Mouse (Mus musculus): ENCODE data around the gene Syp. TPM values are rescaled to one million over a fixed set of nuclear protein-coding genes. Genes with fewer than 3 reads are reported as not detected.

The Syp gene
- 2.4 and 3.2 TPM in 2 replicates for polyA plus RNA-seq (2012; rRNA removed)

DNA sequence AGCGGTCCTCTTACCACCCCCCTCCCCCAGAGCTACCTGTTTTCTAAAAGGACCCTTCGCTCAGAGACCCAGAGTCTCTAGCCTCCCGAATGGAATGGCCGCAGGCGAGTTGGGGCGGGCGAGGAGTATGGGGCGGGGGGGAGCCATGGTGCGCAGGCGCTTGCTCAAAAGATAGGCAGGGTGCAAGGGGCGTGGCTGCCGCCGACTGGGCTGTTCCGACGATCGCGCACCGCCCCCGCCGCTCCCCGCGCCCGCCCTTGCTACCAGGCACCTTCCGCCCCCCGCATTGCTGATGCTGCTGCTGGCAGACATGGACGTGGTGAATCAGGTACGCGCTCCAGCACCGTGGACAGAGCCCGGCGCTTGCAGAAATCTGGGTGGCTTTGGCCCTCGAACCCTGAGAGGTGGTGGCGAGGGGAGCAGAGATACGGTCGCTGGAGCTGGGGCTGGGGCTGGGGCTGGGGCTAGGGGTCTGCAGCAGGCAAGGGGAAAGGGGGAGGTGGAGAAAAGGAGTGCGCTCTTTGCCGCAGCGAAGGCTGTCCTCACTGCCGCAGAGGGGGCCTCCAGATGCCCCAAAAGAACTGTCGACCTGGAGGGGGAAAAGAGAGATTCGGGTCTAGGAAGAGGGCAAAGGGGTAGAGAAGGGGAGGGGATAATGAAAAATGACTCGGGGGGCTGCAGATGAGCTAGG lies at the start of gene Syp:
Gene Syp (plus strand): TSS at position 71 of the 691 bp plus-strand sequence.
- no peaks in the 10 kb centered on the region for H3K4me1 ChIP-seq (ENCODE audit: control insufficient read depth, insufficient read depth, insufficient read length)
- 30% methylated on average over 41 of the region's 42 CpGs for WGBS
- no peaks in the 10 kb centered on the region for H3K27me3 ChIP-seq (ENCODE audit: control insufficient read depth, insufficient read depth, low read length)
- no peak within 1 kb of the TSS for H3K27ac ChIP-seq (ENCODE audit: insufficient read depth, low read length)
- peak; percentile 47 to 67 for DNase-seq (ENCODE audit: low read depth in 1 of 2, low spot score in 2 of 2)
- peak within 1 kb of the TSS; percentile 42; the same call in 1 of the 2 replicates for H3K4me3 ChIP-seq (ENCODE audit: extremely low read depth, insufficient read depth, insufficient read length)
- no peak for TF ChIP-seq POLR2A (IDR thresholded peaks at IDR 0.05; ENCODE audit: low read depth, low read length)
- no peaks in the 10 kb centered on the region for H3K36me3 ChIP-seq (ENCODE audit: control insufficient read depth, insufficient read depth, low read length)

GRCm38 (mm10) chrX:7595371-7595770 lies 42.9 kb upstream of the Syp start:
- H3K36me3 ChIP-seq (ENCODE audit: control insufficient read depth, insufficient read depth, low read length) = peaks cover 13% of the 10 kb centered on the region
- no peak overlapping the region for H3K4me3 ChIP-seq (ENCODE audit: extremely low read depth, insufficient read depth, insufficient read length)
- TF ChIP-seq POLR2A (IDR thresholded peaks at IDR 0.05; ENCODE audit: low read depth, low read length) = no peak
- no peak for TF ChIP-seq CTCF (IDR thresholded peaks at IDR 0.05; ENCODE audit: extremely low read depth, insufficient read depth, insufficient read length, insufficient replicate concordance)
- 89% methylated on average over 9 of the region's 9 CpGs for WGBS
- no peak overlapping the region for H3K27ac ChIP-seq (ENCODE audit: insufficient read depth, low read length)
- no peaks in the 10 kb centered on the region for H3K4me1 ChIP-seq (ENCODE audit: control insufficient read depth, insufficient read depth, insufficient read length)
- DNase-seq (ENCODE audit: low read depth in 1 of 2, low spot score in 2 of 2) = no peak
- H3K27me3 ChIP-seq (ENCODE audit: control insufficient read depth, insufficient read depth, low read length) = no peaks in the 10 kb centered on the region

DNA sequence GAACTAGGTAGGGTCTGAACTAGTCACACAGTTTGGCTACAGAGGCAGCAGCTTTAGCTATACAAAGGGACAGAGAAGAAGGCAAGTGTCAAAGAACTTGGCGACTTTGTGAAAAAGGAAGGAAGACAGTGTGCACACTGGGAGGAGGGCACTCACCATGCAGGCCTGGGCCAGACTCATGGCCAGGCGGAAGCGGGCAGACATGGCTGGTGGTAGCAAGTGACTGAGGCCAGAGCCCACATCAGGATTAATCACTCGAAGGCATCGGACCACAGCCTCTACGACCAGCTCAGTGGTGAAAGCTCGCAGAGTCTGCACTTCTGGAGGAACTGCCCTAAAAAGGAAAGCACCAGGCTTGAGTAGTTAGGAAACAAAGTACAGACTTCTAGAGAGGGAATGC lies 34.3 kb upstream of the Syp start:
- H3K36me3 ChIP-seq (ENCODE audit: control insufficient read depth, insufficient read depth, low read length) = peaks cover 4% of the 10 kb centered on the region
- no peaks in the 10 kb centered on the region for H3K27me3 ChIP-seq (ENCODE audit: control insufficient read depth, insufficient read depth, low read length)
- TF ChIP-seq CTCF (IDR thresholded peaks at IDR 0.05; ENCODE audit: extremely low read depth, insufficient read depth, insufficient read length, insufficient replicate concordance) = no peak
- TF ChIP-seq POLR2A (IDR thresholded peaks at IDR 0.05; ENCODE audit: low read depth, low read length) = no peak
- WGBS = 59% methylated on average over 7 of the region's 7 CpGs
- DNase-seq (ENCODE audit: low read depth in 1 of 2, low spot score in 2 of 2) = no peak
- no peaks in the 10 kb centered on the region; the same call in 1 of the 2 replicates for H3K4me1 ChIP-seq (ENCODE audit: control insufficient read depth, insufficient read depth, insufficient read length)
- no peak overlapping the region for H3K4me3 ChIP-seq (ENCODE audit: extremely low read depth, insufficient read depth, insufficient read length)
- no peak overlapping the region for H3K27ac ChIP-seq (ENCODE audit: insufficient read depth, low read length)

GRCm38 (mm10) chrX:7604879-7605574 lies 33.2 kb upstream of the Syp start, which contains the start of gene Ccdc22:
Ccdc22 (minus strand) TSS chrX:7605517.
- peak within 1 kb of the TSS; percentile 66 for H3K4me3 ChIP-seq (ENCODE audit: extremely low read depth, insufficient read depth, insufficient read length)
- peak; percentile 57 to 79 for DNase-seq (ENCODE audit: low read depth in 1 of 2, low spot score in 2 of 2)
- no peaks in the 10 kb centered on the region for H3K27me3 ChIP-seq (ENCODE audit: control insufficient read depth, insufficient read depth, low read length)
- H3K4me1 ChIP-seq (ENCODE audit: control insufficient read depth, insufficient read depth, insufficient read length) = no peaks in the 10 kb centered on the region; the same call in 1 of the 2 replicates
- TF ChIP-seq POLR2A (IDR thresholded peaks at IDR 0.05; ENCODE audit: low read depth, low read length) = no peak
- no peak for TF ChIP-seq CTCF (IDR thresholded peaks at IDR 0.05; ENCODE audit: extremely low read depth, insufficient read depth, insufficient read length, insufficient replicate concordance)
- H3K36me3 ChIP-seq (ENCODE audit: control insufficient read depth, insufficient read depth, low read length) = no peaks in the 10 kb centered on the region
- no peak within 1 kb of the TSS for H3K27ac ChIP-seq (ENCODE audit: insufficient read depth, low read length)
- WGBS = 25% methylated on average over 28 of the region's 28 CpGs

DNA sequence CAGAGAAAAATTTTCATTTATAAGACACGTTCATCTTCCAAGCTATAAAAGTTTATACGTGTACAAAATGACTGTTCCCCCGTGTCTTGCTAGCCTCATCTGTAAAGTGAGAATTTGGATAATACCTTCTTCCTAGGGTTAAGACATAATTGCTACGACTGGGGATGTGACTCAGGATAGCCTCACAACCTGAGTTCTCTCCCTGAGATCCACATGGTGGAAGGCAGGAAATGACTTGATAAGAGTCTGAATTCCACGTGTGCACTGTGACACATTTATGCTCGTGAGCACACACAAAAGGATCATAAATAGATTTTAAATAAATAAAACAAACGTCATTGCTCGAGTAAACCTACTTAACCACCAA lies 32.7 kb upstream of the Syp start:
- no peak for DNase-seq (ENCODE audit: low read depth in 1 of 2, low spot score in 2 of 2)
- no peaks in the 10 kb centered on the region for H3K27me3 ChIP-seq (ENCODE audit: control insufficient read depth, insufficient read depth, low read length)
- H3K4me3 ChIP-seq (ENCODE audit: extremely low read depth, insufficient read depth, insufficient read length) = no peak overlapping the region
- H3K27ac ChIP-seq (ENCODE audit: insufficient read depth, low read length) = no peak overlapping the region
- TF ChIP-seq POLR2A (IDR thresholded peaks at IDR 0.05; ENCODE audit: low read depth, low read length) (no peak), CTCF (IDR thresholded peaks at IDR 0.05; ENCODE audit: extremely low read depth, insufficient read depth, insufficient read length, insufficient replicate concordance) (no peak)
- H3K4me1 ChIP-seq (ENCODE audit: control insufficient read depth, insufficient read depth, insufficient read length) = no peaks in the 10 kb centered on the region; the same call in 1 of the 2 replicates
- 26% methylated on average over 8 of the region's 8 CpGs for WGBS
- no peaks in the 10 kb centered on the region for H3K36me3 ChIP-seq (ENCODE audit: control insufficient read depth, insufficient read depth, low read length)

- no peak for TF ChIP-seq CTCF (IDR thresholded peaks at IDR 0.05; ENCODE audit: extremely low read depth, insufficient read depth, insufficient read length, insufficient replicate concordance)
- TF ChIP-seq POLR2A (IDR thresholded peaks at IDR 0.05; ENCODE audit: low read depth, low read length) = no peak
- no peak for DNase-seq (ENCODE audit: low read depth in 1 of 2, low spot score in 2 of 2)
- H3K4me3 ChIP-seq (ENCODE audit: extremely low read depth, insufficient read depth, insufficient read length) = no peak within 1 kb of the TSS
- no peaks in the 10 kb centered on the region; the same call in 1 of the 2 replicates for H3K4me1 ChIP-seq (ENCODE audit: control insufficient read depth, insufficient read depth, insufficient read length)
- no peaks in the 10 kb centered on the region for H3K36me3 ChIP-seq (ENCODE audit: control insufficient read depth, insufficient read depth, low read length)
- no peak within 1 kb of the TSS for H3K27ac ChIP-seq (ENCODE audit: insufficient read depth, low read length)
- no peaks in the 10 kb centered on the region for H3K27me3 ChIP-seq (ENCODE audit: control insufficient read depth, insufficient read depth, low read length)
- 80% methylated on average over 6 of the region's 6 CpGs for WGBS
These were observed 31.5 kb upstream of the Syp start, which contains the start of gene Cacna1f for GRCm38 (mm10) chrX:7606783-7607182. Cacna1f (plus strand) TSS chrX:7607083.

DNA sequence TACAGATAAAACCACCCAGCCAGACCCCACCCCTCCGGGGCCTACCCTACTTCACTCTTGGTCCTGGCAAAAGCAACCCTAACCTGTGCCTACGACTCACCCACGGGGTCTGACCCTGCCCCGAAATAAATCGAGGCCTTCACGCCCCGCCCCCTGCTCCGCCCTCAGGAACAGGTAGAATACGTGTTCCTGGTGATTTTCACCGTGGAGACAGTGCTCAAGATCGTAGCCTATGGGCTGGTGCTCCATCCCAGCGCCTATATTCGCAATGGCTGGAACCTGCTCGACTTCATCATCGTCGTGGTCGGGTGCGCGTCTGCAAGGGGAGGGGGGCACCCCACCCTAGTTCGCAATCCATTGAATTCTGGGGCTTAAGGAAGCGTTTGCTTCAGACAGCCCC lies 28.2 kb upstream of the Syp start:
- H3K36me3 ChIP-seq (ENCODE audit: control insufficient read depth, insufficient read depth, low read length) = no peaks in the 10 kb centered on the region
- no peak overlapping the region for H3K4me3 ChIP-seq (ENCODE audit: extremely low read depth, insufficient read depth, insufficient read length)
- H3K27ac ChIP-seq (ENCODE audit: insufficient read depth, low read length) = no peak overlapping the region
- no peaks in the 10 kb centered on the region for H3K27me3 ChIP-seq (ENCODE audit: control insufficient read depth, insufficient read depth, low read length)
- no peak for TF ChIP-seq POLR2A (IDR thresholded peaks at IDR 0.05; ENCODE audit: low read depth, low read length)
- no peak for TF ChIP-seq CTCF (IDR thresholded peaks at IDR 0.05; ENCODE audit: extremely low read depth, insufficient read depth, insufficient read length, insufficient replicate concordance)
- no peaks in the 10 kb centered on the region for H3K4me1 ChIP-seq (ENCODE audit: control insufficient read depth, insufficient read depth, insufficient read length)
- 30% methylated on average over 21 of the region's 21 CpGs for WGBS
- no peak for DNase-seq (ENCODE audit: low read depth in 1 of 2, low spot score in 2 of 2)

Data from spleen, adult 2 months (tissue).